Mouse (Mus musculus): ENCODE data around the gene Rps18. TPM values are rescaled to one million over a fixed set of nuclear protein-coding genes. Genes with fewer than 3 reads are reported as not detected.

Gene Rps18
- total RNA-seq, 2 experiments from 2014 or later, result 1,727 to 4,404 TPM

DNA sequence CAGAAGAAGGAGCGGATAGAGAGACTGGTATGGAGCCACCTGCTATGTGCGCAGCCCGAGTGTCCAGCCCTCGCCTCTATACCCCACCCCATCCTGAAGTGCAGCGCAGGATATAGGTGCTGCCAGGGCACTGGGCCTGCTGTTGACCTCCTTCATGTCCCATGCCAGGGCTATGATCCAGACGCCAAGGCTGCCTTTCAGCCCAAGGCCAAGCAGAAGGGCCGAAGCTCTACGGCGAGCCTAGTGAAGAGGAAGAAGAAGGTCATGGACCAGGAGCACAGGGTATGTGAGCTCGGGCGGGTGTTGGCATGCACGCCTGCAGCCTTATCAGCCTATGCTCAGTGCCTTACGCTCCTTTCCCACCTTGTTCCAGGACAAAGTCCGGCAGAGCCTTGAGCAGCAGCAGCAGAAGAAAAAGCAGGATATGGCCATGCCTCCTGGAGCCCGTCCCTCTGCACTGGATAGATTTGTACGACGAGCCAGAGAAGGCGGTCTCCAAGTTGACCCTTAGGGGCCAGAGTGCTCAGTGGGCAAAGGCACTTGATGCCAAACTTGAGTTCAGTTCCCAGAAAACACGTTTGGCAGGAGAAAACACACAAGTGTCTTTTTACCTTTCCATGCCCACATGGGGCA, 6.8 kb downstream of the Rps18 start:
- ATAC-seq (replicated peaks; ENCODE audit: poor library complexity, severe bottlenecking), result no peak

DNA sequence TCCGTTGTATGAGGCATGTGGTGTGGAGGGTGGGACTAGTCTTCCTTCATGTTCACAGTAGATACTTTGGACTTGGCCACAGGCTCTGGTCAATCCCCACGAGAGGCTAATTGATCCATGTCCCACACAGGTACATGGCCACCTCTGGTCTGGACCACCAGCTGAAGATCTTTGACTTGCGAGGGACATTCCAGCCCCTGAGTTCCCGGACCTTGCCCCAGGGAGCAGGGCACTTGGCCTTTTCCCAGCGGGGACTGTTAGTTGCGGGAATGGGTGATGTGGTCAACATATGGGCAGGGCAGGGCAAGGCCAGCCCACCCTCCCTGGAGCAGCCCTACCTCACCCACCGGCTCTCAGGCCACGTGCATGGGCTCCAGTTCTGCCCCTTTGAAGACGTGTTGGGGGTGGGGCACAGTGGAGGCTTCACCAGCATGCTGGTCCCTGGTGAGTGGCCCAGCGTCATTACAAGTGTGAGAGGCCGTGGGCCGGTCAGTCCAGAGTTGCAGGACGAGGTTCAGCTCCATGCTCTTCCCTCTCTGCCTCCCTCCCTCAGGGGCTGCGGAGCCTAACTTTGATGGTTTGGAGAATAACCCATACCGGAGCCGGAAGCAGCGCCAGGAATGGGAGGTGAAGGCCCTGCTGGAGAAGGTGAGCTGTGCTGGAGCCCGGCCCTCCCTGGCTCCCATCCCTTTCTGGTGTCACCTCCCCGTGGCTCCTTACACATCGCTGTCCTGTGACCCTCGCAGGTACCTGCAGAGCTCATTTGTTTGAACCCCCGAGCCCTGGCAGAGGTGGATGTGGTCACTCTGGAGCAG, 7.5 kb downstream of the Rps18 start:
- ATAC-seq (replicated peaks; ENCODE audit: poor library complexity, severe bottlenecking), result no peak

DNA sequence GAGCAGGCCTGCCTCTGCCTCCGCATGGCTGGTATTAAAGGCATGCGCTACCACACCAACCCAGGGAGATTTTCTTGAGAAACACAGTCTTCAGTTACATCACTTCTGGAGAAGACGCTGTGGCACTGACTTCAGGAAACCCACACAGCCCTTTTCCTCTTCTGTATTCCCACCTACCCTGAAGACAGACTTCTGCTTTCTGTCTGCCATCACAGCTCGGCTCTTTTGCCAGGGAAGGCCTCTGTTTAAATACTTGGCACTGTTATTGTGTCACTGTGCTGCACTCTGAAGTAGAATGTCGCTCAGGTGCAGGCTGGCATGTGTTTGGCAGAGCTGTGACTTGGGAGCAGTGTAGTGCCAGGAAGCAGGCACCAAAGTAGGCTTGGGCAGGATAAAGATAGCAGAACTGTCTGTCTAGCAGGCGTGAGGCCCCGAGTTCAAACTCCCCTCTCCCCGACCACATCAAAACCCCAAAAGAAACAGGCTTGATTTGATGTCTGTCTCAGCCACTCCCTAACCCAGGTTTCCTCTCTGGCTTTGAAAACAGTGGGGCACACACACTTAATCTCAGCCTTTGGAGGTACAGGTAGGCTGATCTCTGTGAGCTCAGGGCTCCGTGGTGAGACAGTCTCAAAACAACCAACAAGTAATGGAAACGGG, 8.2 kb downstream of the Rps18 start:
- ATAC-seq (replicated peaks; ENCODE audit: poor library complexity, severe bottlenecking), result peak; percentile 70

DNA sequence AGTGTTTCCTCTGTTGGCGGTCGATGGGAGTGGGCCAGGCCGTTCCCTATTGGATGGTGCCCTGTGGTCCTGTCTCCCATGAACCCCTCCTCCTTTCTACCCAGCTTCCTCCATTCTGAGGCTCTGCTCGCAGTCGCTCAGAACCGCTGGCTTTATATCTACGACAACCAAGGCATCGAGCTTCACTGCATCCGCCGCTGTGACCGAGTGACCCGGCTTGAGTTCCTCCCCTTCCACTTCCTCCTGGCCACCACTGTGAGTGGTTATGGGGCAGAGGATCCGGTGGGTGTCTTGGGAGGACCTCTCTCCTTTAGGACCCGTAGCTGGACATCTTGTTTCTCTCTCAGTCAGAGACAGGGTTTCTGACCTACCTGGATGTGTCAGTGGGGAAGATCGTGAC, 12.3 kb downstream of the Rps18 start:
- ATAC-seq (replicated peaks; ENCODE audit: poor library complexity, severe bottlenecking), result no peak

DNA sequence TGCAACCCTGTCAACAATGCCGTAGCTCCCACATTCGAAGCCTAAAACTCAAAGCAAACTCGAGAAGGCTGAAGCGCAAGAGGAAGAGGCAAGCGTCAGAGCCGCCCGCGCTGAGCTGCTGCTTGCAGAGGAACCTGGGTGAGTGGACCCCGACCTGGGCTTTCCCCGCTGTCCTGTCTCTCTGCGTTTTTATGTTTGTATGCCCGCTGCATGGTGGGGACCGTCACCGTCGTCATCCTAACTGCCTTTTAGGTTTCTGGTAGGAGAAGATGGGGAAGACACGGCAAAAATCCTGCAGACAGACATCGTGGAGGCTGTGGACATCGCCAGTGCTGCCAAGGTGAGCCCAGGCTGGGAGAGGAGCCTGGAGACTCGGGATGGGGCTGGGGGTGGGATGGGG, 14.4 kb downstream of the Rps18 start:
- ATAC-seq (replicated peaks; ENCODE audit: poor library complexity, severe bottlenecking), result no peak

DNA sequence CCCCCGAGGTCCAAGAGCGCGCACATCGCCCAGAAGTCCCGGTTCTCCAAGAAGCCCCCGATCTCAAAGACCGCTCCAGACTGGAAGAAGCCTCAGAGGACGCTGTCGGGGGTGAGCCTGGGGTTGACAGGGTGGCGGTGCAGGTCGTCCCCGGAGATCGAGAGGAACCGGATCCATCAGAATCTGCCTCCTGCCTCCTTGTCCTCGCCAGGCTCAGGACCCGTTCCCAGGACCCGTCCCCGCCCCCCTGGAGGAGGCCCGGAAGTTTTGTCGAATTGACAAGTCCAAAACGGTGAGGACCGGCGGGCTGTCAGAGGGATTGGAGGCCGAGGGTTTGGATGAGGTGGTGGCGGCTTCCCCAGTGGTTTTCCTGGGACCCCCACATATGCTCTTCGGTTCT, 14.8 kb downstream of the Rps18 start:
- ATAC-seq (replicated peaks; ENCODE audit: poor library complexity, severe bottlenecking), result peak; percentile 28

DNA sequence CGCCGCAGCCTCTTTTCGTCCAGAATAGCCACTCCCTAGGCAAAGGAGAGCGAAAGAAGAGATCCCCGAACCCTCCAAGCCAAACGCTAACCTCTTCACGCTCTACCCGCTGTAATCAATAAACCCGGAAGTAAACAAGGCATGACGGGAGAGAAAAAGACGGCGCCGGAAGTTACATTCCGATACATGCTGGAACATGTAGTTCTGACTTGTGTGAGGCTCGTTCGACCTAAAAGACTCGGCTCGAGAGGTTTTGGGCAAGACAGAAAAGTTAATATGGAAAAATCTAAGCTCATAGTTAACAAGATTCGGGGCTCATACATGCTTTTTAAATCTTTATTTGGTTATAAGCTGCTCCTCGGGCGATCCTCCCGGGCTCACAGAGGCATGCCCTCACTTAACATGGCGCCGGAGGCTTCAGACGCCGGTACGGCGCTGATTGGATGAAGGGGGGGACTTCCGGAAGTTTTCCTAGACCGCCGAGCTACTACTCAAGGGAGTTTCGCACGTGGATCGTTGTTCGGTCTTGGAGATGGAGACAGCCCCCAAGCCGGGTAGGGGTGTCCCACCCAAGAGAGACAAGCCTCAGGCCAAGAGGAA, 15.5 kb downstream of the Rps18 start, which contains the start of the genes Pfdn6 and Wdr46:
TSS of gene Pfdn6 (minus strand) at position 138 of the 600 bp plus-strand sequence.
TSS of gene Wdr46 (plus strand) at position 455 of the 600 bp plus-strand sequence.
- ATAC-seq (replicated peaks; ENCODE audit: poor library complexity, severe bottlenecking), result peak; percentile 87

DNA sequence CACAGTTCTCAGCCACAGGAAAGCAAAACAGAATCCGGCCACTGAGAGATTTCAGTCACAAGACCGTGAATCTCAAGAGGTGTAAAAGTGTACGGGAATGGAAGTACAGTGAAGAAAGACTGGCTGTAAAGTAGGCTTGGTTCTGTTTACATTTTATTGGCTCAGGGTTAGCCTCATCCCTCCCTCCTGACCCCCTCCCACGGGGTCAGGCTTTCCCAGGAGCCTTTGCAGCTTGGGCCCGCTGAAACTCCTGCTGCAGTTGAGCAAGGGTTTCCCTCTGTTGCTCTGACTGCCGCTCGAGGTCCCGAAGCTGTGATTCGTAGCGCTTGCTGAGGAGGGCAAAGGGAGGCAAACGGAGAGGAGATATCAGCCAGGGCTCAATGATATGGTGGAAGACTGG, 17.0 kb downstream of the Rps18 start:
- no peak for ATAC-seq (replicated peaks; ENCODE audit: poor library complexity, severe bottlenecking)

DNA sequence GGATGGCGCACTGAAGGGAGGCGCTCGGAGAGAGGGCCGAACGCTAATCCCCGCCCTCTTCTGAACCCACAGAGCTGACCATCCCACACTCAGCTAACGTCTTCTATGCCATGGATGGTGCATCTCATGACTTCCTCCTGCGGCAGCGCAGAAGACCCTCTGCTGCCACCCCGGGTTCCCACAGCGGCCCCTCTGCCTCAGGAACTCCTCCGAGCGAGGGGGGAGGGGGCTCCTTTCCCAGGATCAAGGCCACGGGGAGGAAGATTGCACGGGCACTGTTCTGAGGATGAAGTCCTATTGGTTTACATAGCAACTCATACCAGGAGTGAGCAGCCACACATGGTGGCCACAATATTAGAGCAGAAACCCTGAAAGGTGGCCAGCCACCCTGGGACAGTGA, 18.8 kb downstream of the Rps18 start:
- no peak for ATAC-seq (replicated peaks; ENCODE audit: poor library complexity, severe bottlenecking)

DNA sequence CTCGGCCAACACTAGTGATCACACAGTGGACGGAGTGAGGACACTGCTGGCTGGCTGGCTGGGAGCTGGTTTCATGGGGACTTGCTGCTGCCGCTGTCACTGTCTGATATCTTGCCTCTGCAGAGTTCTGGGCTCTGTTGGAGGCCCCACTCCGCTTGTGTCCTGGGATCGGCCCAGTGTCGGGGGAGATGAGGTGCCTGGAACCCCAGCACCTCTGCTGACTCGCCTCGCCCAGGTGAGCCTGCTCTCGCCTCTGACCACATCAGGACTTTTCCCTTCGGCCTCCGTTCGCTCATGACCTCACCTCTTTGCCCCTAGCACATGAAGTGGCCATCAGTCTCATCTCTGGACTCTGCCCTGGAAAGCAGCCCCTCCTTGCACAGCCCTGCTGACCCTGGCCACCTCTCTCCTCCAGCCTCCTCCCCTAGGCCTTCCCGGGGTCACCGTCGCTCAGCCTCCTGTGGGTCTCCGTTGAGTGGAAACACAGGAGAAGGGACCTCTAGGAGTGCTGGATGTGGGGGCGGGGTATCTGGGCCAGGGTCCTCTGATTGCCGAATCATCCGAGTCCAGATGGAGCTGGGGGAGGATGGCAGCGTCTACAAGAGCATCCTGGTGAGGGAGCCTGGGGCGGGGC, 20.3 kb downstream of the Rps18 start:
- no peak for ATAC-seq (replicated peaks; ENCODE audit: poor library complexity, severe bottlenecking)

DNA sequence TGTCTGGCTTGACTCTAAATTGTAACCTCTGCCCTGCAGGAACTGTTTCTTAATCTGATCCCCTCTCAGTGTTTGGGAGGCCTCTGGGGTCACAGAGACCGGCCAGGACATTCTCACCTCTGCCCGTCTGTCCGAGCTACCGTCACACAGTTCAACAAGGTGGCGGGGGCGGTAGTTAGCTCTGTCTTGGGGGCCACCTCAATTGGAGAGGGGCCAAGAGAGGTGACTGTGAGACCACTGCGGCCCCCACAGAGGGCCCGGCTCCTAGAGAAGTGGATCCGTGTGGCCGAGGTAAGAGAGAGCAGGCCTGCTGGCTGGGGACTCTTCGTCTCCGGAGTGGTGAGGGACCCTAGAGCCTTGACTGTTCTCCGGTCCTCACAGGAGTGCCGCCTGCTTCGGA, 22.8 kb downstream of the Rps18 start:
- ATAC-seq (replicated peaks; ENCODE audit: poor library complexity, severe bottlenecking), result no peak

DNA sequence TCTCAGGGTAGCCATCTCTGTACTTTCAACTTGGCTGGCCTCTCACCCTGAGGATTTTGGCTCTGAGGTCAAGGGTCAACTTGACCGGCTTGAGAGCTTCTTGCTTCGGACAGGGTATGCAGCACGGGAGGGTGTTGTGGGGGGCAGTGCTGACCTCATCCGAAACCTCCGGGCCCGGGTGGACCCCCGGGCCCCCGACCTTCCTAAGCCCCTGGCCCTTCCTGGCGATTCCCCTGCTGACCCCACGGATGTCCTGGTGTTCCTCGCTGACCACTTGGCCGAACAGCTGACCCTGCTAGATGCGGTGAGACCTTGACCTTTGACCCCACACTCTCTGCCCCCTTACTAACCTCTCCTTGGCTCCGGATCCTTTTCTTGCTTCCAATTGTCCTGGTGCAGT, 23.4 kb downstream of the Rps18 start:
- no peak for ATAC-seq (replicated peaks; ENCODE audit: poor library complexity, severe bottlenecking)

DNA sequence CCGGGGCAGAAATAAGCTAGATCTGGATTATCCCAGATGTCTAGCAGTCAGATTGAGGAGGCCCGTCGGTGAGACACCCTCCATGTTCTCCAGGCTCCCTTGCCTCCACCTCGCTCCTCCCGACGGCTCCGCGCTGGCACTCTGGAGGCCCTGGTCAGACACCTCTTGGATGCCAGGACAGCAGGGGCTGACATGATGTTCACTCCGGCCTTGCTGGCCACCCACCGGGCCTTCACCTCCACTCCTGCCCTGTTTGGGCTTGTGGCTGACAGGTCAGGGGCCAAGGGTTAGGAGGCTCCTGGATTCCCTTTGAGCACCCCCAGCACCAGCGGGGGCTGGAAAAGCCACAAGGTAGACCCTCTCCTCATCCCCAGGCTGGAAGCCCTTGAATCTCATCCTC, 23.9 kb downstream of the Rps18 start:
- ATAC-seq (replicated peaks; ENCODE audit: poor library complexity, severe bottlenecking), result no peak

DNA sequence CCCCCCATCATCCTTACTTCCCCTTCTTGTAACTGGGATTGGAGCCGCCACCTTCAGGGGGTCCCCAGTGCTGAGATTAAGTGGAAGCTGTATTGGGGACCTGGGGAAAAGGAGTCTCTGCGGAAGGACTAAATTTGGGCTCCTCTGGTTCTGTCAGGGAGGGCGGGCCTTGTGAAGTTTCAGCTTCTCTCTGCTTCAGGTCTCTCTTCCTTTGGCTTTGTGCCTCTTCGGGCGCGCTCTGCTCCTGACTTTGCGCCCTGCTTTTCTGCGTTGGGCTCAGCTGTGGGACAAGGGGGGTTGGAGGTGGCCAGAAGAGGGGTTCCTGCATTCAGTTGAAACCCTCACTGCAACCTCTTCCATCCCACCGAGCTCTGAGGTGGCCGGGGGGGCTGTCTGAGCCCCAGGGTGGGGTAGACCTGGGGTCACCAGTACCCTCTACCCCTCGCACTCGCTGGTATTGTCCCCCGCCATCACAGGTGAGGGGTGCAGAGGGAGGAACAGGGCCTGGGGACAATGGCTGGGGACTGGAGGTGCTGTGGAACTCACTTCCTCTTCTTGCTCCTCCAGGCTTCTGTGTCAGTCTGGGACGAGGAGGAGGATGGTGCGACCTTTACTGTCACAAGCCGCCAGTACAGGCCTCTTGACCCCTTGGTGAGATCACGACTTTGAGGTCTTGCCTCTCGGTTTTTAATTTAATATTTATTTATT, 24.5 kb downstream of the Rps18 start:
- peak; percentile 25 for ATAC-seq (replicated peaks; ENCODE audit: poor library complexity, severe bottlenecking)

DNA sequence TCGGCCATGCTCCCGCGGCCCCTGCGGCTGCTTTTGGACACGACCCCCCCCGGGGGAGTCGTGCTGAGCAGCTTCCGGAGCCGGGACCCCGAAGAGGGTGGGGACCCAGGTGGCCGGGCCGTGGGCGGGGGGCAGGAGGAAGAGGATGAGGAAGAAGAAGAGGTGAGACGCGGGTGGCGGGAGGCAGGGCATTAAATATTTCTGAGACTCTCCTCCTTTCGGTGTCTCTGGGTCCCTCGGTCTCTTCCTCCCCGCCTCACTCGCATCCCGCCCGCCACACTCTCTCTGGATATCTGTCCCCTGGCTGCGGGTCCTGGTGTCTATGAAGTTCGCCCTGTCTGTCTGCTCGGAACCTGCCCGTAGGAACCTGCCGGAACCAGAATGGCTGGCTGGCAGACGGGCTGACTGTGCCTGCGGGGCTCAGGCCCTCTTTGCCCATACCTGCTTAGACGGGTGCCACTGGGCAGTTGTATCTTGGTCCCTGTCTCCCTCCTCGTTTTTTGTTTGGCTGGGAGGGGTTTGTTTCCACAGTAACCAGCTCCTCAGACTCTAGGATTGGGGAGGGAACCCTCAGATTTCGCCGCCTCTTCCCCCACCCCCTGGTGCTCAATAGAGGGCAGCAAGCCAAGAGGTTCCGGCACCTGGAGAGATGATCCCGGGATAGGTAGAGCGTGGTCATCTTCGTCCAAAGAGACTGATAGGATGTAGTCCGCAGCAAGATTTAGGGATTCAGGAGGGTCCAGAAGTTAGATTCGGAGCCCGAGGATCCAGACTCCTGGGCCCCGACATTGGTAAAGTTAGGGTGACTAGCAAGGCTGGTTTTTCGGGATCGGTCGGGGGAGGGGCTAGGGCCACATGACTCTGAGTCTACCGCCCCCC, 25.3 kb downstream of the Rps18 start:
- ATAC-seq (replicated peaks; ENCODE audit: poor library complexity, severe bottlenecking), result peak; percentile 38

DNA sequence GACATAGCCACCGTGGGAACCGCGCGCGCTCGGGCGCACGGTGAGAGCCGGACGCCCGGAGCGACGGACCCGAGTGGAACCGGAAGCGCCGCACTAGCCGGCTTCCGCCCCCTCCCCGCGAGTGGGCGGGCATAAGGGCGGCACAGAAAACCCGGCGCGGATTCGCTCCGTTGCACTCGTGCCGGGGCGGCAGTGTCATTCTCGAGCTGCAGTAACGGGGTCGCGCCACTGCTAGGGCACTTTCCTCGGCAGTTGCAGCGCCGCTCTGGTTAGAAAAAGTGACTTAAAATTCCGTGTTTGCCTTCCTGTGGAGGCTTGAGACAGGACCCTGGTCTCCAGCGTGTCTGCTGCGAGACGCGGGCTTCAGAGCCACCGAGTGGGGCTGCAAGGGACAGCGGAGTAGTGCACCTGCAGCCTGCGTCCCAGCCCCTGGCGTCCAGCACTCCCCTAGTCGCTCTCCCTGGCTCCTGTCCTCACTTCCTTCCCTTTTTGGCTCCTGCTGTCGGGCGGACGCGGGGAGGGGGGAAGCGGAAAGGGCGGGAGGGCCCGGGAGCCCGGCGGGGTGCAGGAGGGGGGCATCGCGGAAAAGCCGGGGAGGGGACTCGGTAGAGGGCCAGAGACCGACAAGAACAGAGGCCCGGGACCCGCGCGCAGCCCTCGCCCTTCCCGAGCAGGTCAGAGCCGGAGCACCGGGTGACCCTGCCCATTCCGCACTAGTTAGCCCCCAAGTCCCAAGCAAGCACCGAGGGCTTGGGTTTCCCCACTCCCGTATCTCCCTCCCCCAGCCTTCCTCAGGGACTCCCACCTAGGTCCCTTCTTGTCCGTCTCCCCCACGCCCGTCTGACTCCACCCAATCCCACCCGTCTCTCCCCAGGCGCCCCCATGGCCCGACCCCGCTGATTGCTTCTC, 26.2 kb downstream of the Rps18 start, which contains the start of gene Rgl2:
TSS of gene Rgl2 (plus strand) at position 173 of the 909 bp plus-strand sequence.
- ATAC-seq (replicated peaks; ENCODE audit: poor library complexity, severe bottlenecking), result peak; percentile 77

DNA sequence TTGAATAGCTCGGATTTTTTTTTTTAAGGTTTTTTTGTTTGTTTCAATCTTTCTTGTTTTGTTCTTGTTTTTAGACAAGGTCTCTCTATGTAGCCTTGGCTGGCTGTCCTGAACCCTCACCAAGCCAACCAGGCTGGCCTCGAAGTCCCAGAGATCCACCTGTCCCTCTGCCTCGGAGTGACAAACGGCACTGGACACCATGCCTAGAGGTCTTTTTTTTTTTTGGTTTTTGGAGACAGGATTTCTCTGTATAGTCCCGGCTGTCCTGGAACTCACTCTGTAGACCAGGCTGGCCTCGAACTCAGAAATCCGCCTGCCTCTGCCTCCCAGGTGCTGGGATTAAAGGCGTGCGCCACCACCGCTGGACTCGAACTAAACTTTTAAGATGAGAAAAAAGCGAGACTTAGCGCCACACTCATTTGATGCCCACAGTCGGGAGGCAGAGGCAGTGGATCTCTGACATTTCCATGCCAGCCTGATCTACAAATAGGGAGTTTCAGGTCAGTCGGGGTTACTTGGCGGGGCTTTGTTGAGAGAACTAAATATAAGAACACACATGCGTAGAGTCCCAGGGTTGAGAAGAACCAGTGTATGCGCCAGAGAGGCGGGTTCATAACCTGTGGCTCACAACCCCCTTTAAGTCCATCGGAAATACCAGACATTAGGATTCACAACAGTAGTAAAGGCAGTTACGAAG, 27.4 kb downstream of the Rps18 start:
- no peak for ATAC-seq (replicated peaks; ENCODE audit: poor library complexity, severe bottlenecking)
